Mouse (Mus musculus) c-Kit-positive CD71-positive TER-119-negative erythroid progenitor cells, embryonic 14.5 days (primary cell): ENCODE measurements around the gene Epb41l2.

Experiments used
- DNase-seq: peaks from one replicate; pipeline ENCODE4 v3.0.0-alpha.2; 2013; ENCODE audit warnings: low read depth

The Epb41l2 gene

GRCm38 (mm10) chr10:25436703-25437401 is 77.3 kb downstream of the Epb41l2 start:
- no peak for DNase-seq

GRCm38 (mm10) chr10:25437586-25438298 is 78.1 kb downstream of the Epb41l2 start:
- DNase-seq: no peak

GRCm38 (mm10) chr10:25438299-25438680 is 78.7 kb downstream of the Epb41l2 start:
- DNase-seq: no peak

DNA sequence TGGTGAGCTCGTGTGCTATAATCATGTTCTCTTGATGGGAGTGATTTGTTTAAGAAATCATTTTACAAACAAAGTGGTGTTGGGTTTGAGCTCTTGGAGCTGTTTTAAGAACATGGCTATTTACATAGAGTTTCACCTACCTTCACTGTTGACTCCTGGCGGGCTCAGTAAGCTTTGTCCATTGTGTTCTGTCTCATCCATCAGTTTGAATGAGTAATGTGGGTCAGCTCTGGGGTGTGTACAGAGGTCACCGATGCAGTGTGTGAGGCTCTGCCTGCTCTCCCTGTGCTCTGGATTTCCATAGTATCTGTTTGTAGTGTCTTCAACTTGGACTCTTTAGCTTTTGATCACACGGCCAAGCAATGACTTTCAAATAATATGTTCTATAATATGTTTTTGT is 79.6 kb downstream of the Epb41l2 start:
- DNase-seq: no peak

DNA sequence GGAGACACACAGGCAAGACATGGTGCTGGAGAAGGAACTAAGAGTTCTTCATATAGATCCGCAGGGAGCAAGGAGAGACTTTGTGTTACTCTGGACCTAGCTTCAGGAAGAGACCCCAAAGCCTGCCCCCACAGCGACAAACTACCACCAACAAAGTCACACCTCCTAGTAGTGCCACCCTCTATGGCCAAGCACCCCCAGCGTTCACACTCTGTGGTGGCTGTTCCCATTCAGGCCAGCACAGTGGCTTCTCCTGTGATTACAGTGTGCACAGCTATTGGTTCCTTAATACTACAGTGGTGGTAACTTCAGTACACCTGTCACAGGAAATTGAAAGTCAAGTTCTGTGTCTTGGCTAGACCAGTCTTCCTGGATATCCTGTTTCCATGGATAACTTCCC is 80.3 kb downstream of the Epb41l2 start:
- no peak for DNase-seq

GRCm38 (mm10) chr10:25441405-25441804 is 81.8 kb downstream of the Epb41l2 start:
- DNase-seq: no peak

GRCm38 (mm10) chr10:25443626-25444025 is 84.0 kb downstream of the Epb41l2 start:
- no peak for DNase-seq

DNA sequence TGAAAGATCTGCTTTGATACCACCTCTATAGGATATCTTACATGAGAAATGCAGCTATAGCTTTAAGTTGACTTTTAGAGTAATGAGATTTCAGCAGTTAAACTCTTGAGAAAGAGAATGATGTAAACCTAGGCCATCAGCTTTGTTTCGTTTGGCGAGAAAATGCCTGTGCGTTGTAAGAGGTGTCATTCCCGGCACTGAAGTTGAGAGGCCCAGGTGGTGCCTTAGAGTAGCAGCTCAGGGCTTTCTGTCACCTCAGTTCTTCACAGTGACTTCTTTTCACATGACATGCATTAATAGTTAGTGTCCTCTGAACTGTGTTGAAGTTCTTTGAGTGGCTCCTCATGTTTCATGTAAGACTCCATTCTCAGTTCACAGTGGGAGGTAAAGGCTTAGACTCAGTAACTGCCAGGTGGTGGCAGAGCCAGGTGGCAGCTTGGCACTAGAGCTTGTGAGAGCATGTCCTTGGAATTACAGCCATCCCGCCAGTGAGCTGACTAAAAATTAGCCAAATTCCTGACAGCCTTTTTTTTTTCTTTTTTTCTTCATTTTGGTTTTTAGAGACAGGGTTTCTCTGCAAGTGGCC is 84.7 kb downstream of the Epb41l2 start:
- no peak for DNase-seq

GRCm38 (mm10) chr10:25446953-25447525 is 87.4 kb downstream of the Epb41l2 start:
- no peak for DNase-seq

- DNase-seq: no peak
Measured at GRCm38 (mm10) chr10:25448676-25449075, 89.1 kb downstream of the Epb41l2 start.

- no peak for DNase-seq
Measured at GRCm38 (mm10) chr10:25449312-25450020, 89.9 kb downstream of the Epb41l2 start.

GRCm38 (mm10) chr10:25453150-25453549 is 93.6 kb downstream of the Epb41l2 start:
- no peak for DNase-seq

DNA sequence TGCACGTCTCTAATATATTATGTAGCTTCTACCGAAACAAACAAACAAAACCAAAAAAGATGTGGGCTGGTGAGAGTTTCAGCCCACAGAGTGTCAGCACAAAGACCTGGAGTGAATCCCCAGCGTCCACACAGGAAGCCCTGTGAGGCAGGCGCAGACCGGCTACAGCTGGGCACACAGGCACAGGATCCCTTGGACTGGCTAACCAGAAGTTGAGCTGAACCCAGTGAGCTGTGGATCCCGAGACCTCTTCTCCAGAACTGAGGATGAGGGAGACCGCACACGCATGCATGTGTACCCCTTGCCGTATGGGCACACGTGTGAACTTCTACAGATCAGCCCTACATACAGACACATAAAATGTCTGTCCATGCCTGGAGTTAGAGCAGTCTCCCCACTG is 94.2 kb downstream of the Epb41l2 start:
- DNase-seq: no peak

GRCm38 (mm10) chr10:25457118-25457517 is 97.5 kb downstream of the Epb41l2 start:
- no peak for DNase-seq

GRCm38 (mm10) chr10:25457996-25458395 is 98.4 kb downstream of the Epb41l2 start:
- no peak for DNase-seq

DNA sequence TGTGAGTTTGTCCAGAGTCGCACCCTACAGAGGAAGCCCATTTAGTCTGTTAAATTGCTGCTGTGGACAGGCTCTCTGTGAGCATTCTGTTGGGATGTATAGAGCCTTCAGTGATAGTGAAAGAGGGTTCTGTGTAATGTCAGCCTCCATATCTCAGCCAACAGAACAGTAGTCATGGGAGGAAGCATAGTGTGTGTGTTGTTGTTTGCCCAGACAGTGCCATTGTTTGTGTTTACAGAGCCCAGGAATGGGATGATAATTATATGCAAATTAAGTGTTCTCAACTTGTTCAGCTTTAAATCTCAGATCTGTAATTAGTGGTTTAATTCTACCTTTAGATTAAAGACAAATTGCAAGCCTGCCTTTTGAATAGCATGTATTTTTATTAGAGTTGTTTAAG is 102.2 kb downstream of the Epb41l2 start:
- no peak for DNase-seq

DNA sequence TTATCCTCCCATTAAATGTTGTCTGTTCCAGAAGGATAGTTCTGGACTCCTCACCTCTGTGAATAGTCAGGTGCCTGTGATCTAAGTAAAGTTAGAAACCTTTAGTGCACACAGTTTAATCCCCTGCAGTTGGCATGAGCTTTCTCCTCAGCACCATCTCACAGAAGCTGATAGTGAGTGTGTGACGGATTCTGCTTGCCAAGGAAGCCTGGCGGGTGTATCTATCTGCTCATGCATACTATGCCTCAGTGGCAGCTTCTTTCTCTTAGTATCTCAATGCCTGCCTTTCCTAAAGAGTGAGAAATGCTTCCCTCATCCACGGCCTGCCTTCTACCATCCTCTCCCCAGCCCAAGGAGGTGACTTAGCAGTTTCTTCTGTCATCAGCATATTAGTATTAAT is 103.1 kb downstream of the Epb41l2 start:
- no peak for DNase-seq

DNA sequence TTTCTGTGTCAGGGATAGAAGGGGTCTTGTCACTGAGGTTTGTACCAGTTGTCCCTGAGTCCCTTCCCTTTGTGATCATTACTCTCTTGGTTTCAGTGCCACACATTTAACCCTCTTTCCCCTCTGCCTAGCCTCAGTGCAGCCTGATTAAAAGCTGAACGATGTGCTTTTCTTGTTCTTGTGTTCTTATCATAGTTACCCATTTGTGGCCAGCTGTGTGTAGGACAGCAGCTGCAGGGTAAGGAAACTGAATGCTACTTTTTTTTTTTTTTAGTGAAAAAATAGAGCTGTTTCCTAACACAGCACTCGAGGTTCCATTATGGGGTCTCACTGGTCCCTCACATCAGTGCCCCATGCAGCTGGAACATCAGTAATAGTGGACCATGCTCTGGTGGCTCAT is 106.9 kb downstream of the Epb41l2 start:
- DNase-seq: no peak

GRCm38 (mm10) chr10:25471944-25472343 is 112.3 kb downstream of the Epb41l2 start:
- no peak for DNase-seq

GRCm38 (mm10) chr10:25479716-25480115 is 120.1 kb downstream of the Epb41l2 start:
- no peak for DNase-seq

- no peak for DNase-seq
Measured at GRCm38 (mm10) chr10:25482791-25483190, 123.2 kb downstream of the Epb41l2 start.

- peak; percentile 19 for DNase-seq
Measured at GRCm38 (mm10) chr10:25488456-25488855, 128.9 kb downstream of the Epb41l2 start.
